Mouse (Mus musculus) MEL (cell line): ENCODE data around the gene Pin1. TPM values are rescaled to one million over a fixed set of nuclear protein-coding genes. Genes with fewer than 3 reads are reported as not detected.

Experiments
- DNase-seq: peaks from one replicate; pipeline ENCODE4 v3.0.0; 2011; ENCODE audit warnings: low read depth, low spot score
- H3K27ac ChIP-seq: 2 replicates; pipeline ENCODE4 v1.5.1; 2012; ENCODE audit warnings: low read depth, mild to moderate bottlenecking, control low read depth, low read length, moderate library complexity; ENCODE audit not compliant: control insufficient read depth
- H3K27me3 ChIP-seq, 2 experiments: fragments of 150-350 bp in 1 of 2; sonication (generic) in 1 of 2; 2 replicates each; pipeline ENCODE4 v1.6.1; 2012; ENCODE audit warnings: low read length in 2 of 2, mild to moderate bottlenecking in 2 of 2, improper control_type of control experiment in 1 of 2, moderate library complexity in 1 of 2; ENCODE audit not compliant: insufficient read depth in 2 of 2, control insufficient read depth in 1 of 2
- H3K36me3 ChIP-seq, 2 experiments: 2 replicates each; pipeline ENCODE4 v1.6.1; 2012 to 2014; ENCODE audit warnings: low read length in 2 of 2, improper control_type of control experiment in 1 of 2, inconsistent platforms in 1 of 2, mild to moderate bottlenecking in 1 of 2; ENCODE audit not compliant: insufficient read depth in 2 of 2, control insufficient read depth in 1 of 2
- H3K4me1 ChIP-seq, 2 experiments: fragments of 150-350 bp in 1 of 2; sonication (generic) in 1 of 2; 2 replicates each; pipeline ENCODE4 v1.6.1; 2012; ENCODE audit warnings: low read length in 2 of 2, improper control_type of control experiment in 1 of 2, mild to moderate bottlenecking in 1 of 2; ENCODE audit not compliant: insufficient read depth in 2 of 2, control insufficient read depth in 1 of 2
- H3K4me3 ChIP-seq, 2 experiments: fragments of 150-350 bp in 1 of 2; sonication (generic) in 1 of 2; 2 replicates each; pipeline ENCODE4 v1.5.1; 2012; ENCODE audit warnings: low read depth in 2 of 2, low read length in 2 of 2, mild to moderate bottlenecking in 2 of 2, moderate library complexity in 2 of 2, control low read depth in 1 of 2, improper control_type of control experiment in 1 of 2; ENCODE audit not compliant: control insufficient read depth in 1 of 2, insufficient read depth in 1 of 2
- H3K79me2 ChIP-seq: 2 replicates; pipeline ENCODE4 v1.6.1; 2012; ENCODE audit warnings: mild to moderate bottlenecking, low read length, moderate library complexity; ENCODE audit not compliant: control insufficient read depth, poor library complexity, insufficient read depth
- H3K9ac ChIP-seq: 2 replicates; pipeline ENCODE4 v1.6.1; 2012; ENCODE audit warnings: low read depth, mild to moderate bottlenecking, control low read depth, low read length, moderate library complexity; ENCODE audit not compliant: control insufficient read depth, poor library complexity, severe bottlenecking
- H3K9me3 ChIP-seq: fragments of 150-350 bp; sonication (generic); replicated peaks from 2 replicates; pipeline ENCODE4 v1.6.1; 2012; ENCODE audit warnings: mild to moderate bottlenecking, low read length, improper control_type of control experiment, moderate library complexity; ENCODE audit not compliant: insufficient read depth
- E2F4 ChIP-seq: IDR thresholded peaks from 2 replicates; pipeline ENCODE4 v1.6.1; 2011; ENCODE audit warnings: low read depth, low read length, improper control_type of control experiment, borderline replicate concordance
- ETS1 ChIP-seq: IDR thresholded peaks from 2 replicates; pipeline ENCODE4 v1.6.1; 2012; ENCODE audit warnings: low read depth, mild to moderate bottlenecking, inconsistent platforms, low read length, improper control_type of control experiment, moderate library complexity
- GABPA ChIP-seq: IDR thresholded peaks from 2 replicates; pipeline ENCODE4 v1.6.1; 2012; ENCODE audit warnings: low read depth, mild to moderate bottlenecking, inconsistent platforms, low read length, improper control_type of control experiment, moderate library complexity
- GATA1 ChIP-seq: IDR thresholded peaks from 2 replicates; pipeline ENCODE4 v1.6.1; 2011; ENCODE audit warnings: low read depth, low read length, improper control_type of control experiment
- HCFC1 ChIP-seq: IDR thresholded peaks from 2 replicates; pipeline ENCODE4 v1.6.1; 2012; ENCODE audit warnings: low read depth, mild to moderate bottlenecking, inconsistent platforms, low read length, improper control_type of control experiment, moderate library complexity
- KAT2A ChIP-seq: conservative IDR thresholded peaks from 2 replicates; pipeline ENCODE4 v1.6.1; 2012; ENCODE audit warnings: low read depth, low read length, improper control_type of control experiment, inconsistent platforms
- MAFK ChIP-seq: IDR thresholded peaks from 2 replicates; pipeline ENCODE4 v1.6.1; 2011; ENCODE audit warnings: low read depth, mild to moderate bottlenecking, low read length, improper control_type of control experiment, borderline replicate concordance
- MAZ ChIP-seq: IDR thresholded peaks from 2 replicates; pipeline ENCODE4 v1.6.1; 2012; ENCODE audit warnings: low read depth, mild to moderate bottlenecking, inconsistent platforms, low read length, improper control_type of control experiment
- MEF2A ChIP-seq: IDR thresholded peaks from 2 replicates; pipeline ENCODE4 v1.6.1; 2014; ENCODE audit warnings: low read depth, mild to moderate bottlenecking, inconsistent platforms, low read length, improper control_type of control experiment; ENCODE audit not compliant: poor library complexity, insufficient replicate concordance, severe bottlenecking; ENCODE audit errors: extremely low read depth
- MXI1 ChIP-seq: IDR thresholded peaks from 2 replicates; pipeline ENCODE4 v1.6.1; 2011; ENCODE audit warnings: mild to moderate bottlenecking, low read depth, low read length, improper control_type of control experiment
- MYB ChIP-seq: IDR thresholded peaks from 2 replicates; pipeline ENCODE4 v1.6.1; 2011; ENCODE audit warnings: mild to moderate bottlenecking, low read depth, low read length, improper control_type of control experiment
- NELFE ChIP-seq: IDR thresholded peaks from 2 replicates; pipeline ENCODE4 v1.6.1; 2011; ENCODE audit warnings: low read depth, low read length, improper control_type of control experiment
- NRF1 ChIP-seq: IDR thresholded peaks from 2 replicates; pipeline ENCODE4 v1.6.1; 2014; ENCODE audit warnings: low read depth, mild to moderate bottlenecking, inconsistent platforms, low read length, improper control_type of control experiment, moderate library complexity; ENCODE audit not compliant: poor library complexity, insufficient read depth, severe bottlenecking
- POLR2A ChIP-seq, 2 experiments: IDR thresholded peaks; 2 replicates each; pipeline ENCODE4 v1.6.1; 2011 to 2012; ENCODE audit warnings: low read length in 2 of 2, mild to moderate bottlenecking in 2 of 2, control low read depth in 1 of 2, improper control_type of control experiment in 1 of 2, low read depth in 1 of 2, moderate library complexity in 1 of 2; ENCODE audit not compliant: control insufficient read depth in 1 of 2, insufficient read depth in 1 of 2, poor library complexity in 1 of 2
- POLR2AphosphoS2 ChIP-seq: IDR thresholded peaks from 2 replicates; pipeline ENCODE4 v1.6.1; 2011; ENCODE audit warnings: low read length, improper control_type of control experiment
- POLR2AphosphoS5 ChIP-seq: IDR thresholded peaks from 2 replicates; pipeline ENCODE4 v1.6.1; 2012; ENCODE audit warnings: low read depth, borderline replicate concordance, mild to moderate bottlenecking, inconsistent platforms, low read length, moderate library complexity, mixed read lengths
- RAD21 ChIP-seq: IDR thresholded peaks from 2 replicates; pipeline ENCODE4 v1.6.1; 2011; ENCODE audit warnings: mild to moderate bottlenecking, low read depth, low read length, improper control_type of control experiment
- SIN3A ChIP-seq: IDR thresholded peaks from 2 replicates; pipeline ENCODE4 v1.6.1; 2012; ENCODE audit warnings: low read length, improper control_type of control experiment, inconsistent platforms
- SMC3 ChIP-seq: IDR thresholded peaks from 2 replicates; pipeline ENCODE4 v1.6.1; 2011; ENCODE audit warnings: low read depth, low read length, improper control_type of control experiment
- TCF12 ChIP-seq: IDR thresholded peaks from 2 replicates; pipeline ENCODE4 v1.6.1; 2014; ENCODE audit warnings: low read depth, mild to moderate bottlenecking, inconsistent platforms, low read length, improper control_type of control experiment, moderate library complexity
- USF1 ChIP-seq: IDR thresholded peaks from 2 replicates; pipeline ENCODE4 v1.6.1; 2014; ENCODE audit warnings: low read depth, mild to moderate bottlenecking, inconsistent platforms, low read length, improper control_type of control experiment, moderate library complexity
- ZKSCAN1 ChIP-seq: IDR thresholded peaks from 2 replicates; pipeline ENCODE4 v1.6.1; 2012; ENCODE audit warnings: low read depth, mild to moderate bottlenecking, inconsistent platforms, low read length, improper control_type of control experiment, moderate library complexity
- ZMIZ1 ChIP-seq: IDR thresholded peaks from 2 replicates; pipeline ENCODE4 v1.6.1; 2012; ENCODE audit warnings: low read depth, mild to moderate bottlenecking, inconsistent platforms, low read length, improper control_type of control experiment, moderate library complexity
- ZNF384 ChIP-seq: IDR thresholded peaks from 2 replicates; pipeline ENCODE4 v1.6.1; 2012; ENCODE audit warnings: low read depth, mild to moderate bottlenecking, inconsistent platforms, low read length, improper control_type of control experiment
- polyA plus RNA-seq, 2 experiments: library from polyadenylated mRNA; stranded (reverse) in 1 of 2; unstranded in 1 of 2; fragments of >175 nt in 1 of 2; fragments of >200 nt in 1 of 2; gene quantifications; 2 replicates each; pipeline versions ENCODE4 v1.2.1 to v1.2.4; 2012; ENCODE audit warnings: low replicate concordance in 2 of 2, low read depth in 1 of 2; ENCODE audit not compliant: insufficient read length in 2 of 2, insufficient read depth in 1 of 2, missing spikeins in 1 of 2
- total RNA-seq: library from RNA; depleted of rRNA; stranded (reverse); fragments of 300-350 nt; gene quantifications from 2 replicates; pipeline ENCODE4 v1.2.3, GENCODE M21; 2012

Pin1 gene
- total and polyA plus RNA-seq, 3 experiments = 136 to 202 (median 201) TPM

DNA sequence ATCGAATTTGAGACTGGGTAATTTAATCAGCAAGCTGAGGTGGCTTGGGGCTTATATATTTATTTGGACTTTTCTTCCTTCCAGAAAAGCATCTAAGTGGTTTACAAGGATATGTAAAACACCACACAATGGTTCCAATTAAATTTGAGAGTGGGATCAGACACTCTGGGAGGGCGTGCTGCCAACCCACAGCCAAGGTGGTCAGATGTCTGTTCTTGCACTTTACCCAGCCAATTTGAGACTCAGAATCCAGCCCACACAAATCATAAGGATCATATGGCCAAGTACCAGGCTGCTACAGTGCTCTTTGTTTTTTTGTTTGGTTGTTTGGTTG, 30.5 kb downstream of the Pin1 start:
- Histone ChIP-seq H3K4me3 (no peak overlapping the region), H3K9ac (no peak overlapping the region), H3K9me3 (no peaks in the 10 kb centered on the region), H3K27ac (no peak overlapping the region), H3K79me2 (no peaks in the 10 kb centered on the region), H3K36me3 (no peaks in the 10 kb centered on the region), H3K27me3 (peaks cover 0 to 1% of the 10 kb centered on the region in 2 experiments; a peak in 1 of 4 replicates), H3K4me1 (no peaks in the 10 kb centered on the region)
- no peak for DNase-seq
- no peak for TF ChIP-seq SIN3A
- no peak for TF ChIP-seq GABPA
- no peak for TF ChIP-seq E2F4
- TF ChIP-seq POLR2AphosphoS5 = no peak
- TF ChIP-seq USF1 = no peak
- TF ChIP-seq NRF1 = no peak

DNA sequence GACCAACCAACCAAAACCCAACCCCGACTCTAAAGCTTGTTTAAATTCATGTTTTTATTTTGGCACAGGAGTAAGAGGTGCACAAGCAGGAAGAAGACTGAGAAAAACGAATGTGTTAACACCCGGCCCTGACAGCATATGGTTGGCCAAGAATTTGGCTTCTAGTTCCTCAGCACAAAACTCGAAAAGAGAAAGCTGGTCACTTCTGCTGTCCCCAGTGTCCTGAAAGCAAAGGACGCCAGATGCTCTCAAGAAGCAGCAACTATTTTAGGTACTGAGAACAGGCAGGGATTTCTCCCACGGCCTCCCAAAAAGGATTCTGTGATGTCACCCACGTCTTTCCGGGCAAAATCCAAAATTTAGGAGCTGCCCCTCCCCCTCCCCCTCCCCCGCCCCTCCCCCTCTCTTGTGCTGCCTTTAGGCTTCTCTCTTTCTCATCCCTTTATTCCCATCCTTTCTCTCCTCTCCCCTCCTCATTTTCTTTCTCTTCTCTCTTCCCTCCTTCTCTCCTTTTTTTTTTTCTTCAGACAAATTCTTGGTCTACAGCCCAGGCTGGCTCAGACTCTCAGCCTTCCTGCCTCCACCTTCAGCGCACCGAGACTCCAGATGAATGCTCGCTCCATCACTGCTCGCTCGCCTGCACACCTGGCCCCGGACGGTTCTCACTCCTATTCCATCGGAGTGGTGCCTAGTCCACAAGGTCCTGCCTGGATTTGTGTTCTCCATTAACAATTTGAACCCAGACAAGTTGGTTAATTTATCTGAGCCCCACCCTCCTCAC, 33.4 kb downstream of the Pin1 start:
- Histone ChIP-seq H3K36me3 (no peaks in the 10 kb centered on the region), H3K4me3 (no peak overlapping the region), H3K9ac (no peak overlapping the region), H3K9me3 (no peaks in the 10 kb centered on the region), H3K79me2 (no peaks in the 10 kb centered on the region), H3K4me1 (no peaks in the 10 kb centered on the region), H3K27ac (no peak overlapping the region), H3K27me3 (peaks cover 0 to 1% of the 10 kb centered on the region in 2 experiments; a peak in 2 of 4 replicates)
- no peak for DNase-seq
- TF ChIP-seq MAFK = no peak
- no peak for TF ChIP-seq MYB
- TF ChIP-seq ZNF384 = no peak
- TF ChIP-seq NRF1 = no peak
- TF ChIP-seq E2F4 = no peak
- TF ChIP-seq MAZ = no peak
- no peak for TF ChIP-seq MXI1
- no peak for TF ChIP-seq POLR2AphosphoS2
- TF ChIP-seq KAT2A = no peak
- TF ChIP-seq ZMIZ1 = no peak
- TF ChIP-seq HCFC1 = no peak
- no peak for TF ChIP-seq SMC3
- no peak for TF ChIP-seq POLR2A (IDR thresholded peaks at IDR 0.05; ENCODE audit: control insufficient read depth in 1 of 2, insufficient read depth in 1 of 2, low read depth in 1 of 2, low read length in 2 of 2, poor library complexity in 1 of 2)
- no peak for TF ChIP-seq MEF2A
- TF ChIP-seq NELFE = no peak
- no peak for TF ChIP-seq ETS1
- TF ChIP-seq RAD21 = no peak
- no peak for TF ChIP-seq ZKSCAN1
- no peak for TF ChIP-seq TCF12
- TF ChIP-seq GATA1 = no peak
